Mouse (Mus musculus) kidney, adult 2 months (tissue): ENCODE results near the gene Vmn1r205.
"Not testable (repeated sequence)": the region's sequence is repeated elsewhere in the genome, so short reads cannot be mapped to it uniquely, and the experiment has no call there.

Experiments used
- CTCF ChIP-seq: fragments of 200-500 bp; conservative IDR thresholded peaks from 2 replicates; pipeline ENCODE4 v1.5.1; 2011; ENCODE audit warnings: low read depth, mild to moderate bottlenecking, control low read depth, low read length, moderate library complexity, mixed read lengths; ENCODE audit not compliant: insufficient read depth, insufficient read length
- POLR2A ChIP-seq: fragments of 200-500 bp; IDR thresholded peaks from one replicate; pipeline ENCODE4 v1.6.1; 2011; ENCODE audit warnings: low read depth, low read length, control low read depth

- not testable (repeated sequence) for TF ChIP-seq CTCF, POLR2A
Measured at GRCm38 (mm10) chr13:22574911-22575310, 17.9 kb downstream of the Vmn1r205 start.
